Mouse (Mus musculus): ENCODE measurements around the gene Sumo3.

- TF ChIP-seq CTCF (IDR thresholded peaks at IDR 0.05; ENCODE audit: extremely low read depth, insufficient read depth, insufficient read length, insufficient replicate concordance) (no peak), POLR2A (IDR thresholded peaks at IDR 0.05; ENCODE audit: low read depth, low read length) (no peak)
Observed at GRCm38 (mm10) chr10:77634452-77635231, 28.7 kb downstream of the Sumo3 start.

Measured in spleen, adult 2 months (tissue).